Comparison of ENCODE assay signal across 21 mouse cellular contexts in the genomic region with DNA sequence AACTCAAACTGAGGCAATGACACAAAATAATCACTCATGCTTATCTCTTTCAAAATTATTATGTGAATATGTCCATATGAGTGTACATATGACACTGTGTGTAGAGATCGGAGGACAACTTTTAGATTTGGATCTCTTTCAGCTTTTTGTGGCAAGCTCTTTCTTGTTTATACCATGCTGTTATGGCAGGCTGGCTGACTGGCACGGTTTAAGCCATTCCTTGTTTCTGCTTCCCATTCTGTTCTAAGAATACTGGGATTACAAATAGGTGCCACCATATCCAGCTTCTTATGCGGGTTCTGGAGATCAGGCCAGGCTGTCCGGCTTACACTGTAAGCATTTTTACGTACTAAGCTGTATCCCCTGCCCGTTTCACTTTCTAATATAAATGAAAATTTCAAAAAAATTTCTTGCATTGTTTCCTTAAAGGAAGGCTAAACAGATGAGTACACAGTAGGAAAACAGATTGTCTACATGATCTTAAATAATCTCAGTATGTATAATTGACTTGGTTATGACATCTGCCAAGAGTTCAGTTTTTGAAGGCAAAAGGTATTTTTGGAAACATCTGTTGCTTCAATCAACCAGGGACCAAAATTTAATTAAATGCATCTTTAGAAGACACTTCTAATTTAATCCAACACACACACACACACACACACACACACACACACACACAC.
"Had no signal": no experiment of that assay in that cellular context is flagged by ENCODE, and none has a peak within 500 bp of the region (broad histone marks: within the 10 kb centered on the region; RNA-seq: fewer than 3 reads in every experiment).

No protein-coding gene starts in this region.

- H3K27me3 ChIP-seq: lung, embryonic 15.5 days; megakaryocyte, embryonic 14.5 days; neural tube, embryonic 13.5 days; neural tube, embryonic 15.5 days had no signal

- H3K36me3 ChIP-seq: lung, embryonic 15.5 days; neural tube, embryonic 13.5 days; neural tube, embryonic 15.5 days had no signal

- ATAC-seq: lung, postnatal 0 days; midbrain, embryonic 16.5 days had no signal

- H3K9ac ChIP-seq: lung, embryonic 15.5 days; neural tube, embryonic 13.5 days; neural tube, embryonic 15.5 days had no signal

- DNase-seq: lung, adult 2 months; lung, postnatal 14 days; lung, postnatal 36 days; midbrain, embryonic 14.5 days; retina, postnatal 1 day; right cerebral cortex, adult 18-20 months; right cerebral cortex, postnatal 25 days; right cerebral cortex, postnatal 4 days; spleen, adult 18-20 months; thymus, adult 18-20 months; thymus, postnatal 14 days; thymus, postnatal 36 days had no signal

- H3K4me1 ChIP-seq: lung, embryonic 15.5 days; megakaryocyte, embryonic 14.5 days; neural tube, embryonic 13.5 days; neural tube, embryonic 15.5 days had no signal

- H3K9me3 ChIP-seq: lung, embryonic 15.5 days; neural tube, embryonic 13.5 days; neural tube, embryonic 15.5 days had no signal

- H3K4me3 ChIP-seq: lung, embryonic 15.5 days; megakaryocyte, embryonic 14.5 days; myocyte; neural tube, embryonic 13.5 days; neural tube, embryonic 15.5 days had no signal

- H3K27ac ChIP-seq: lung, embryonic 15.5 days; macrophage; neural tube, embryonic 13.5 days; neural tube, embryonic 15.5 days had no signal

- H3K4me2 ChIP-seq: lung, embryonic 15.5 days; midbrain, embryonic 11.5 days; neural tube, embryonic 13.5 days; neural tube, embryonic 15.5 days had no signal
